Mouse (Mus musculus) heart, adult 2 months (tissue): Measurements from ENCODE around the gene Ppcs.
A peak's percentile ranks its signal among the peaks of the same experiment; 100 is the strongest.

Experiments used
- CTCF ChIP-seq: fragments of 200-600 bp; IDR thresholded peaks from 2 replicates; pipeline ENCODE4 v1.8.1; 2022; ENCODE audit warnings: antibody characterized with exemption, mild to moderate bottlenecking, moderate library complexity
- EP300 ChIP-seq: fragments of 200-500 bp; IDR thresholded peaks from 2 replicates; pipeline ENCODE4 v1.6.1; 2011; ENCODE audit warnings: low read depth, low read length, control low read depth; ENCODE audit not compliant: insufficient read depth
- POLR2A ChIP-seq: fragments of 200-500 bp; IDR thresholded peaks from 2 replicates; pipeline ENCODE4 v1.6.1; 2011; ENCODE audit warnings: mild to moderate bottlenecking, low read depth, low read length, control low read depth; ENCODE audit not compliant: insufficient read depth

DNA sequence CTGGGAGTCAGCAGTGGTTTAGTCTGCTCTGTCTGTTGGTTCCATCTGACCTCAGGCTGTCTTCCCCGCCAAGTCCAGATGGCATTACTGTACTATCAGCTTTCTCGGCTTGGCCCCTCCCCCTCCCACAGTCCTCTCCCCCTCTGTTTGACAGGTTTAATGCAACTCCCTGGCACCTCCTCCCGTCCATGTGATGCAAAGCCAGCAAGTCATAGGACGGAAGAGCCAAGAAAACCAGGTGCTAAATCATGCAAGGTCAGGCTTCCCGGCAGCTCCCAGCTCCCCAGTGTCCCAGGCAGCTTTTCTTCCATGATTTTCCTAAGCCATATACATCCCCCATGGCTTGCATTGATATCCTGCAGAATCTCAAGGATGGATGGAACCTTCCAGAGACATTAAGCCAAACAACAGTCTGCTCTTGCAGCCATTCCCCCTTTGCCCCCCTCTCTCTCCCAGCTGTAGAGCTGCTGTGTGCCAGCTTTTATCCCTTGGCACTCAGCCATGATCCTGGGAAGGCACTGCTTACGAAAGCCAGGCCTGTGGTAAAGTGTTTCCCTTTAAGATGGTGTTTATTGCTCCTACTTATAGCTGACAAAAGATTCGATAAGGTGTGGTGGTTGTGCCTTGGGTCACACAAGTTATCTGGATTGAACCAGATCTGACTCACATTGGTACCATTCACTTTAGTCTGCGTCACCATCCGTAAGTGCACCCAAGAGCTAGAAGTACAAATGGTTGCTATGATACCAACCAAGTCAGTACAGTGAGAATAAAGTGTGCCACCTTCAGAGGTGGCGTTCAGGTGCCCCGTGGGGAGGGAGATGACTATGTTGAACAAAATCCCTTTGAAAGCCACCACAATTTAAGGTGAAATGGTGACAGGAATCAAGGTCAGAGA lies 40.9 kb upstream of the Ppcs start:
- peak; percentile 13; the same call in 1 of the 2 replicates for TF ChIP-seq CTCF
- TF ChIP-seq POLR2A, result no peak
- TF ChIP-seq EP300, result 0 out of 2 replicates have a peak, but pooled peaks have one; percentile 13
